Mouse (Mus musculus) spleen, postnatal 14 days (tissue): ENCODE results near the gene Nbr1.
A peak's percentile ranks its signal among the peaks of the same experiment; 100 is the strongest.
"Not testable (repeated sequence)": the region's sequence is repeated elsewhere in the genome, so short reads cannot be mapped to it uniquely, and the experiment has no call there.

Experiments
- DNase-seq, 2 experiments: peaks; one replicate each; pipeline ENCODE4 v3.0.0; 2021 to 2022; ENCODE audit warnings: low spot score in 2 of 2

The Nbr1 gene

DNA sequence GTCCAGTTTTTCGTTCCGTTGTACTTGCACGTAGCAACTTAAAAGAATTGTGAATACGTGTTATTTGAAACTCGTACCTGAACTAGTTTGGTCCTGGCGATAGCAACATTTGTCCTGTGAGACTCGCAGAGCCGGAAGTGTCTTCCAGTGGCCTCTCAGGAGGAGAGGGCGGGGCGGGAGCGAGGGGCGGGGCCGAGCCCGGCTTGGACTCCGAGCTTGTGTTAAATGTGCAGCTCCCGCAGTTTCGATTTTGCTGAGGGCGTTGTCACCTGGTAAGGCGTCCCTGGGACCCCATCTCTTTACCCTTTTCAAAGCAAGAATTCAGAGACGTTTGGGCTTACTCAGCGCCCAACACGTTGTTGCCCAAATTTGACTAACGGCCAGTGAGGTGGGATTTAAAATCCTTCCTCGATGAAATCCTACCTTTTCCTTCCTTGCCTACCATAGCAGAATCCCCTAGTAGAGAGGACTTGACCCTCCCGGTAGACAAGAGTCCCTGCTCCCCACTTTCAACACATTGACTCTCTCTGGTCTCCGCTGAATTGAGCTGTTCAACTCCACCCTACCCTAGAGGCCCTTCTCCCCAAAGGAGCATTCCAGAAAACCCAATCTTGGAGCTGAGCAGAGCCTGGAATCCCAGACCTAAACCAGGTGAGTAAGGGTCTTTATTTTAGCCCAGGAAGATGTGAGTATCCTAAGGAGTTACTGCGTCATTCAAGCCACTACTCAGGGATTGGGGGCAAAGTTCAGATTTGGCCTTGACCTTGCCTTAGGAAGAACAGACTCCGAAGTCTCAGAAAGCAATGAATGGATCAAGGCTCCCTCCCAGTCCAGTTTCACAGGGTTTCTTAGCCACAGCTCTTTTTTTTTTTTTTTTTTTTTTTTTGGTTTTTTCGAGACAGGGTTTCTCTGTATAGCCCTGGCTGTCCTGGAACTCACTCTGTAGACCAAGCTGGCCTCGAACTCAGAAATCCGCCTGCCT is 30.4 kb downstream of the Nbr1 start, which contains the start of gene Tmem106a:
Gene Tmem106a, plus strand, starts transcription at position 189 of the 982 bp plus-strand sequence.
- DNase-seq = peak; percentile 42 to 47

DNA sequence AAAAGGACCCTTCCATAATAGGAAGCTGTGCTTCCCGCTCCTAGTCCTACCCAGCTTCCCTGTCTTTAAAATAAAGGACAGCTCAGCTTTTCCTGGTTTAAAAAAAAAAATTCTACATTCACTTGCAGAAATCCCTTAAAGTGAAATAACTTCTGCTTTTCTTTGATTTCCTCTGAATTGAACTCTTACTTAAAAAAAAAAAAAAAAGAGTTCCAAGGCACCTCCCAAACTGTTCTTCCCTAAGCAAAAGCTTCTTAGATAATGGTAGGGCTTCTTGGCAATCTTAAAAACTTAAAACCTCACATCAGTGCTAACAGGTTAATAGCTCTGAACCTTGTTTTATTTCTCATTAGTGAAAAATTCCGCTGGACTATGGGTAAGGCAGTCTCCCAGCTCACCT is 31.3 kb downstream of the Nbr1 start:
- DNase-seq = no peak

DNA sequence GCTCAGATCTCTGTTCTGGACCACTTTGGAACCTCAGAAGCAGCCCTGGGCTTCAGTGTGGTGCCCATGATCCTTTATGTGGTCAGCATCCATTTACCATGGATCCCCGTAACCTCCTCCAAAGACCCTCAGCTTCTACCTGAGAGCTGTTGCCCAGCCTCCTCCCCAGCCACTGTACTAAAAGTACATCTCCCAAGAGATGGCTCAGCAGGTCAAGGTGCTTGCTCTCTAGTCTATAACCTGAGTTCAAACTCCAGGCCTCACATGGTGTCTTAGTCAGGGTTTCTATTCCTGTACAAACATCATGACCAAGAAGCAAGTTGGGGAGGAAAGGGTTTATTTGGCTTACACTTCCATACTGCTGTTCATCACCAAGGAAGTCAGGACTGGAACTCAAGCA is 33.1 kb downstream of the Nbr1 start:
- not testable (repeated sequence) for DNase-seq

DNA sequence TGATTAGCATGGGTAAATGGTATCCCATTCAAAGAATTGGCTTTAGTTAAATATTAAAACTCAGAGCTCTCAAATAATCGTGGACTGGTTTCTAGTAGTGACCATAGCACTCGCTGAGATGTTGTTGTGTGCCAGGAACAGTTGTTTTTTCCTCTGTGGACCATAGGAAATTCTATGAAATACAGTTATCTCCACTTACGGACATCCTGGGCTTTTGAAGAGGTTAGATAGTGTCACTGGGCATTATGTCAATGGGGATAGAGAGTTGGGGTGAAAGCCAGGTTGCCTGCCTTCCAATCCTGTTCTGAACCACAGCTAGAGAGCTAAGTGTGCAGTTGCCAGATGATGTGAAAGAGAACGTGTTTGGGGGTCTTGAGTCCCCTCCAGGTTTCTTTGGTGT is 33.9 kb downstream of the Nbr1 start:
- no peak for DNase-seq

DNA sequence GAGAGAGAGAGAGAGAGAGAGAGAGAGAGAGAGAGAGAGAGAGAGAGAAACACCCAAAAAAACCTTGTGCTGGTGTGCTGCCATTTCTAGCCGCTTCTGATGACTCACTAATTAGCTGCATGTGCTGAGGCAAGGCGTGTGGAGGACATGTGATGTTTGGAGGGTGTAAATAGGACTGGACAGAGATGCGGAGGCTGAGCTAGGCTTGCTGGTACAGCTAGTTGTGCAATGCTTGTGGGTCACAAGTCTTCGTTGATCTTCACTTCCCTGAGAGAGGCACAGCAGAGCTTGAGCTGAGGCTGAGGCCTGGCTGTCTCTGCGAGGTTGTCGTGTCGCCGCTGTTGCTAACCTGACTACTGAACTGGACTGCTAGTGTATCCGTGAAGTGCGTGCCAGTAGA is 35.7 kb downstream of the Nbr1 start:
- no peak for DNase-seq

DNA sequence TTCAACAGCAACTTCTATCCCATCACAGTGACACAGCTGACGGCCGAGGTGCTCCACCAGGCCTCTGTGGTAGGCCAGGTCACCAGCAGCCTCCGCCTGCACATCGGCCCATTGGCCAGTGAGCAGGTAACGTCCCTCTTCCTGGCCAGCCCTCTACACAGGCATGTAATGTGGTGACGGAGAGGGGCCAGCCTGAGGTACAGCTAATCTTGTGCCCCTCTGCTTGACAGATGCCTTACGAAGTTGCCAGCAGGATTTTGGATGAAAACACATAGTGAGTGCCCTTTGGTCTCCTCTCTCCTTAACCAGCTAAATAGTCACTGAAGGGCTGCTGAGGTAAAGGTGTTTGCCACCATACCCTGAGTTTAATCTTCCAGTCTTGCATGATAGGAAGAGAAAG is 36.9 kb downstream of the Nbr1 start:
- no peak for DNase-seq

DNA sequence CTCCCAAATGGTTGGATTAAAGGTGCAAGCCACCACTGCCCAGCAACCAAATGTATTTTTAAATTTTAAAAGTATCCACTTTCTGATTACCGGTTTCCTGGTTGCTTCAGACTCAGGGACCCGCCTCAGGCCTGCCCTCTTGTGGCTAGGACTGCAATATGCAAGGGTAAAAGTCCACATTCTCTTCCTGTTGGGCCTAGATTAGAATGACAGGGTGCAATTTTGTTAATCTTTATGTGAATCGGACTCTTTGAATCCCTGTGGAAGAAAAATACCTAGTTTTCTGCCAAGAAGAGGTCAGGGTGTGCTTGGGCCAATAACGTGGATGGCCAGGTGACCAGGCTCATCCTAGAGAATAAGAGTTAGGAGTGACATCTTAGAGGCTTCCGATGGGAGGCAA is 37.5 kb downstream of the Nbr1 start:
- peak; percentile 21 to 50 for DNase-seq

DNA sequence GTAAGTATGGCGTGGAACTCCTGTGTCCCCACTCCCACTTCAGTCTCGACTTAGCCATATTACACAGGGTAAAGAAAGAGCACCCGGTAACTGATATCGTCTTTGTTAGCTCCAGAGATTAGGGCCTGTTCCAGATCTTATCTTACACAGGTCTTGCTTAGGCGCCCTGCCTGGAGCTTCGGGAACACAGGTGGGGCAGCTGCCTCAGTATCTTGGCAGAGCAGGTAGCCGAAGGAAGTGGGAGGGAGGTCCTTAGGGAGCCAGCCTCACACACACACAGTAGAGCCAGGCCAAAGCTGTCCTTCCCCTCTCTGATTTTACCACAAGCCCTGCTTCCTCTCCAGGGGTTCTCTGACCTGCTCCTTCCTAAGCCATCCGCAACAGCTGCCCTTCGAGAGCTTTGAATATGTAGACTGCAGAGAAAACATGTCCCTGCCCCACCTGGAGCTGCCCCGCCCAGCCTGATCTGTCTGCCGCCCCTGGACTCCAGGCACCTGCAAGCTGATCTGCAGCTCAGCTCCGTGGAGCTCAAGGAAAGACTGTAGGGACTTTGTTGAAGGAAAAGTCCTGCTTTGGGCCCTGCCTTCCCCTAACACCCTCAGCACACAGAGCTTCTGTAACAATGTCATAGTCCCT is 38.2 kb downstream of the Nbr1 start:
- DNase-seq = no peak

DNA sequence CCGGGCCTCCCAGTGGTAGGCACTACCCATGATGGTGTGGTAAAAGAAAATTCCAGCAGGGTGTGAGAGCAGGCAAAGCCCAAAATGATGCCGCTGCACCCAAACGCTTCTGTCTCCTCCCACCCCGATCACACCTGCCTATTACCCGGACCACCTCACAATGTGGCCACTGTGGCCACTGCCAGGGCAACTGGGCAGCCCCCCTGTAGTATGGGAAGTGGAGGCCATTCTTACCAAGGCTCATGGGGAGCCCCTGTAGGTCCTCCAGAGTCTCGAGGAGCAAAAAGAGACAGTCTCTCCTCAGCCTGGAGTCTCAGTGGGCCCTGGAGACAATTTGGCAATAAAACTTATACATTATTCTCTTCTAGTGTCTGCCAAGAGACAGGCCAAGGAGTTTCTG is 47.2 kb downstream of the Nbr1 start, which contains the start of gene Gm11634:
Gene Gm11634, minus strand, starts transcription at position 101 of the 400 bp plus-strand sequence.
- no peak for DNase-seq

DNA sequence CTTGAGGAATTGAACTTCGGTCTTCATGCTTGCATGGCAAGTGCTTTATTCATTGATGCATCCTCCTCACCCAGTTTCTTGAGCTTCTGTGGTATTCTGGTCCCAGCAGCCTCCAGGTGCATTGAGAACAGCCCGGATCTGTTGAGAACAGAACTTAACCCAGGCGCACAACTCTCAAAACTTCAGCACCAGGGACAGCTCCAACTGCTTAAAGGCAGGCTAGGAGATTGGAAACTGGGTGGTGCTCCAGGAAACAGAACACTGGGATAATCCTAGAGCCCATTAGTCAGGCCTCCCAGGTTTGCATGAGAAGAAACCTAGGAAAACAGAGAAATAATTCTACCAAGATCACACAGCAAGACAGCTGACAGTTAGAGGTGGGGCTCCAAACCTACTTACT is 50.5 kb downstream of the Nbr1 start:
- DNase-seq = peak in 1 of 2 experiments; percentile 53

DNA sequence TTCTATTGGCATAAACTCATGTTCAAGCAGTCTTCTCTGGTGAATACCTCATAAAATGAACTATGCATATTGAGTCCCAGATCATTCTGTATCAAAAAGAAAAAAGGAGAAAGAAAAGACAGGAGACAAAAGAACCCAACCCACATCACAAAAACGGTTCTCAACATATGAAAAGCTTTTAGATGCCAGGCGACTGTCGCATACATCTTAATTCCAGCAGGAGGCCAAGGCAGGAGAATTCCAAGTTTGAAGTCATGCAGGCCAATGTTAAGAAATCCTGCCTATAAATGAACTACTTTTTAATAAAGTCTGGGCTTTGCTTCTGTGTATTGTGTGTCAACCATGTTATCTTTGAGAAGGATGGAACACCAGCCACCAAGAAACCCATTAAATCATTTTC is 52.2 kb downstream of the Nbr1 start:
- DNase-seq = no peak

DNA sequence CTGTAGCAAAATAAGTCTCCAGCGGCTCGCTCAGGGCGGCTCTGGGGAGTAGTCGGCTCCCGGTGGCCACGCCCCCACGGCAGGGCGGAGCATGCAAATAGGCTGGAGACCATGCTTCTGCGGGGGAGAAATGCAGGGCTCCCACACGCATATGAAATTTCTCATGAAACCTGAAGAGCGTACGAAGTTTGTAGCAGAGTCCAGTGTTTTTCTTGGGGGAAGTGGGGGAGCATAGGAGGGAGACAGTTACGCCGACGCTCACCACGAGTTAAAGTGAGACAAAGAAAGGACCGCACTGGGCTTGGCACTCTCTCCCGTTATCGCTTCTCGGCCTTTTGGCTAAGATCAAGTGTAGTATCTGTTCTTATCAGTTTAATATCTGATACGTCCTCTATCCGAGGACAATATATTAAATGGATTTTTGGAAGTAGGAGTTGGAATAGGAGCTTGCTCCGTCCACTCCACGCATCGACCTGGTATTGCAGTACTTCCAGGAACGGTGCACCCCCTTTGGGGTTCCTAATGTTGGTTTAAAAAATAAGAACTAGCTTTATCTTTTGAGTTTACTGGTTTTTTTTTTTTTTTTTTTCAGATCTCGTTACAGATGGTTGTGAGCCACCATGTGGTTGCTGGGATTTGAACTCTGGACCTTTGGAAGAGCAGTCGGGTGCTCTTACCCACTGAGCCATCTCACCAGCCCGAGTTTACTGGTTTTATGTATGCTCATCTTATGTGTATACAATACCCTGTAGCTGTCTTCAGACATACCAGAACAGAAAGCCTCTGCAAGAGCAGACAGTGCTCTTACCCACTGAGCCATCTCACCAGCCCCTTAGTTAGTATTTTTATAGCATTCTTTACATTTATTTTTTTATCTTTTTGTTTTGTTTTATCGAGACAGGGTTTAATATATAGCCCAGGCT is 52.8 kb downstream of the Nbr1 start:
- peak; percentile 65 to 76 for DNase-seq

DNA sequence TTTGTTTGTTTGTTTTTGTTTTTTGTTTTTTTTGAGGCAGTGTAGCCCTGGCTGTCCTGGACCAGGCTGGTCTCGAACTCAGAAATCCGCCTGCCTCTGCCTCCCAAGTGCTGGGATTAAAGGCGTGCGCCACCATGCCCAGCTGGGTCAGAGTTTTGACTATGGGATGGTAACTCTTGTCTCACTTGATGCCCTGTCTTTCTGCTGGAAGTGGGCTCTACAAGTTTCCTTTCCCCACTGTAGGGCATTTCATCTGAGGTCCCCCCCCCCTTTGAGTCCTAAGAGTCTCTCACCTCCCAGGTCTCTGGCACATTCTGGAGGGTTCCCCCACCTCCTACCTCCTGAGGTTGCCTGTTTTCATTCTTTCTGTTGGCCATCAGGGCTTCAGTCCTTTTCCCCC is 55.2 kb downstream of the Nbr1 start:
- DNase-seq = not testable (repeated sequence)

DNA sequence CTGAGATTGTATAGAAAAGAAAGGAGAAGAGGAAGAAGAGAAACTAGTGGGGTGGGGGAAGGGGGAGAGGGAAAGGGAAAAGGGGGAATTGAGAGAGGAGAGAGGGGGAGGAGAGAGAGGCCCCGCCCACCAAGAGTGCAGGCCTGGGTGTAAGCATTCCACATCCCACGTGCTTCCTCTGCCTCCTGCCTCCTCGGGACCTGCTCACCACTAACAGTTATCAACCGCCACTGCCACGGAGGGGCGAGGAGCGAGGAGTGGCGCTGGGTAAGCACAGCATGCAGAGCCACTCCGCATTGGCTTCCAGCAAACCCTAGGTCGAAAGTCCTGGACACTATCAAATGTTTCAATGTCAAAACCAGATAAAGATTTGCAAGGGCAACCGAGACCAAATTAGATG is 58.5 kb downstream of the Nbr1 start:
- DNase-seq = no peak

DNA sequence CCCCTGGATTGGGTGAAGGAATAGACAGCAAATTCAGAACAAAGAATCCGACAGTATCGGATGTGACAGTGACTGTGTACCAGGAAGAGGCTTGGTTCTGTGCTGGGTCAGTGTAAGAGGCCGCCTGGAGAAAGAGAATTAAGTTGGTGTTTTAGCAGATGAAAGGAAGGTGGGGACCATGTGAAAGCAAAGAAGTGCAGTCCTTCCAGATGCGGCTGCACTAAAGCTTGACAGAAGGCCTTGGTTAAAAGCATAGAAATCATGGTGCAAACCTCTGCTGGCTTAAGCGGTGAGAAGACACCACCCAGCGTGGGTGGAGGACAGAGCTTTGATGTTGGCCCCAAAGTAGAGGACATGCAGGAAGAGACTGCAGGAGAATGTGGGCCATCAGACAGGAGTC is 61.6 kb downstream of the Nbr1 start:
- DNase-seq = no peak

DNA sequence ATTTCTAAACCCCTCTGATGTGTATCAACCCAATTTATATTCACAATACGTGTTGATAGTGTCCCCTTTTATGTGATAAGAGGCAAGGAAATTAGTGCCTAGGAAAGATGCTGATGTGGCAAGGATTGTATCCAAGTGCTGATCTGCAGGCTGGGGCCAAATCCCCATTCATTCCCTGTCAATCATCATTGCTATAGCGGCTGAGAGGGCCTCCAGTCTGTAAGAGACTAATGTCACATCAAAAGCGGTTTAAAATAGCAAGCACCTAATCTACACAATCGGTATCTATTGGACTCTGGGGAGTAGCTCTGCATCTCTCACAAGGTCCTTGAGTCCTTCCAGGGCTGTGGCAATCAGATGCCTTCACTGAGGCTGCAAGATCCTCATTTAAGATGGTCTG is 62.2 kb downstream of the Nbr1 start:
- DNase-seq = no peak

DNA sequence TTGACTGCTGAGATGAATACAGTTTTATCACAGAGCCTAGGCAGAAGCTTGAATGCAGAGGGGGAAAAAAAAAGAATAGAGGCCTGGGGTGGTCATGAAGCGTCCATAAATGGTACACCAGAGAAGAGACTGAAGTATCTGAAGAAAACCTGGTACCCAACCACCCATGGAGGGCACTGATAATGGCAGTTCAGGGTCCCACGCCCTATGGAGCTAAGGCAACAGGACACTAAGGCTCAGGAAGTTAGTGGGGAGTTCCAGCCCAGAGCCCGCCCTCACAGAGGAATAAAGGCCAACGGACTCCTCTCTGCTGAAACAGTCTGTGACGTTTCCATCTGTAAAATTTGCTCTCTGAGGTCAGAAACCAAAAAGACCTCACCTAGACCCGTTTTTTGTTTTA is 63.4 kb downstream of the Nbr1 start:
- DNase-seq = no peak

DNA sequence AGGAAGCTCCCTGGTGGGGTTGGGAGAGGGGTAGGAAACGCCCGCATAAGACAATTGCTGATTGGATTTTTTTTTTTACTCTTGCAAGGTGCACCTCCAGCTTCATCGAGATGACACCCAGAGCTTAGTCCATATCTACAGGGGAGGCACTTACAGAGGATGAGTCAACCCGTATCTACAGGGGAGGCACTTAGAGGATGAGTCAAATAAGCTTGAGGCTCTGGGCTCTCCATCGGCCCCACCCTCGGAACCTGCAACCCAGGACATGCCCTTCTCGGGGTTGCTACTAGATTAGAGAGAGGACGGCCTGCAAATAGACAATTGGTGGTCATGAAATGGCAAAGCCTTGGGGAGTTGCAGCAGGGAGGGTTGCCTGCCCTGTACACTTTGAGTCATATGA is 64.2 kb downstream of the Nbr1 start:
- no peak for DNase-seq

DNA sequence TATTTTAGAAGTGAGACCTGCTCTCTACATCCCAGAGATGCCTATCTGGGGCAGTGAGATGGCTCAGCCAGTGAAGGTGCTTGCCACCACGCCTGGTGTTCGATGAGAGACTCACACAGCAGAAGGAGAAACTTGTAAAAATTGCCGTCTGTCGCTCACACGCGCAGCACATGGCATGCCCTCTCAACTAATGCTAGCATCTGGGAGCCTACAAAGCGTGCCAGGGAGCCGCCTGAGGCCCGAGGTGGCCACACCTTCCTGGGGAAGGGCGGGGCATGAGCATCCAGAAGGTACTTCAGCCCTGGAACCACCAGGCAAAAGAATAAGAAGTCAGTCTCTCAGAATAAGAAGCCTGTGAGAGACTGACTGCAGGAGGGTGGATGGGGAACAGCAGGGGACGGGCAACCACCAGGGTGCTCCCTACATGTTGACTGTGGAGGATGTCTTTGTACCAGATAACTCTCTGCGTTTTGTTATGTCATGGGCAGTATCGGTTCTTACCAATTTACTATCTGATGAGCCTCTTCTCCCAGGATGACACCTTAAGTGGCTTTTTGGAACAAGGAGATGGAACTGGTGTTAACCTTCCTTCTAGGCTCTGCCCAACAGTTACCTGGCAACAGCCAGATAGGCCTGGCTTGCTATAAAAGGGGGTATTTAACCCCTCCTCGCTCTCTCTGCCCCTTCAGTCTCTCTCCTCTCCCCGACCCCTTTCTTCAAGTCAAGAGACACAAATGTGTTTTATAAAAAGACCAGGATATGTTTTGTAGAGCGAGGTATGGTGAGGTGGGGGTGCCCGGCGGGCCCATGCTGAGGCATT is 65.2 kb downstream of the Nbr1 start:
- no peak for DNase-seq

DNA sequence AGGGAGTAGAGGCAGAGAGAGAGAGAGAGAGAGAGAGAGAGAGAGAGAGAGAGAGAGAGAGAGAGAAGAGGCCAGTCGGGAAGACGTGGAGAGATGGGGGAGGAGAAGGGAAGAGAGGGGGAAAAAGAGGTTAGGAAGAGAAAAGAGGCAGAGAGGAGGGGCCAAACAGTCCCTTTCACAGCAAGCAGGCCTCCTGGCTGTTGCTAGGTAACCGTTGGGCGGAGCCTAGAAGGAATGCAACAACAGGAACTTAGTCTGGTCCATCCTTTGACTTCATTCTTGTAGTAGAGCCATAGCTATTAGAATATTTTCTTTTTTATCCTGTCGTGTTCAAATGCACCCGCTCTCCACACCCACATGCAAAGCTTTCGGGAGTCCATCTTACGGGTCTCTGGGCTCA is 65.9 kb downstream of the Nbr1 start:
- peak in 1 of 2 experiments; percentile 17 for DNase-seq

DNA sequence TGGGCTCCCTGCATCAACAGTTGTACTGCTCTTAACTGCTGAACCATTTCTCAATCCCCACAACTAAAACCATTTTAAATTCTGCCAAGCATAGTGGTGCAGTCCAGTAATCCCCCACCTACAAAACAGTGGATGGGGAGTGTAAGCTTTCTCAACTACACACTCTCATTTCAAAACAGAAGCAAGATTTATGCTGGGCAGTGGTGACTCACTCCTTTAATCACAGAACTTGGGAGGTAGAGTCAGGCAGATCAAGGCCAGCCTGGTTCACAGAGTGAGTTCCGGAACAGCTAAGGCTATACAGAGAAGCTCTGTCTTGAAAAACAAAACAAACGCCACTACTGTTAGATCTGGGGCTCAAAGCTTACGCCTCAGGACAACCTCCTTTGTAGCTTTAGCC is 66.6 kb downstream of the Nbr1 start:
- DNase-seq = no peak
